Mouse (Mus musculus): ENCODE measurements around the gene Slc26a1. TPM values are rescaled to one million over a fixed set of nuclear protein-coding genes. Genes with fewer than 3 reads are reported as not detected.

Slc26a1 gene
- polyA plus RNA-seq, 1 experiment from 2014 or later, result 33.4 TPM

DNA sequence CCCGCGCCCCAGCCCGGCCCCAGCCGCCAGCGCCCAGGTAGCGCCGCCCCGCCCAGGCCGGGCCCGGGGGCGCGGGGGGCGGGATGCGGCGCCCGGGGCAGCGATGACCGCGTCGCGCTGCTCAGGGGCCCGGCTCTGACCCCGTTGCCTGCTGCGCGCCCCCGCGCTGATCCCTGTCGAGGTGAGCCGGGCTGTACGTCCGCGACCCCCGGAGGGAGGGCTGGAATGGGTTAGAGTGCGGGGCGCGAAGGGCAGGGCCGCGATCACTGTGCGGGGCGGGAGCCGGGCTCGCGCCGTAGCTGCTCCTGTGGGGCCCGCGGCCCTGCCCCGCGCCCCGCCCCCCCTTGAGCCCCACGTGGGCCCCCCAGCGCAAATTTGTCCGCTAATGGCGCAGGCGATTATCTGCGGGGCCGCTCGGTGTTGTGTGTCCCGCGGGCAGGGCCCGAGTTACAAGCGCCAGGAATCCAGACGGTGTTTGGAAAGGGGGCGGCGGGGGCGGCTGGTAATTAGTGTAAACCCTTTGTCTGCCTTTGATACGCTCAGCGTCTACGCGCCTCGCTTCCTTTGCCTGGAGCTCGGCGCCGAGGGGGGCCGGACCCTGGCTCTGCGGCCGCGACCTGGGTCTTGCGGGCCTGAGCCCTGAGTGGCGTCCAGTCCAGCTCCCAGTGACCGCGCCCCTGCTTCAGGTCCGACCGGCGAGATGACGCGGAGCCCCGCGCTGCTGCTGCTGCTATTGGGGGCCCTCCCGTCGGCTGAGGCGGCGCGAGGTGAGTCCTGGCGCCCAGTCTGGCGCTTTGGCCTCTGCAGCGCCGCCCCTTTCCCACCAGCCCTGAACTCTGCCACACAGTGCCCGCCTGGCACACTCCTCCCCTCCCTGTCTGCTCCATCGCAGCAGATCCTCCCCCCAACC lies 19.2 kb upstream of the Slc26a1 start:
- Histone ChIP-seq H3K4me2 (ENCODE audit: low read depth, low read length) (peak overlapping the region; percentile 100), H3K27ac (ENCODE audit: low read depth) (peak overlapping the region; percentile 39; the same call in 1 of the 2 replicates), H3K9me3 (ENCODE audit: low read length) (no peaks in the 10 kb centered on the region), H3K4me3 (ENCODE audit: low read depth, low read length) (peak overlapping the region; percentile 78), H3K36me3 (replicated peaks; ENCODE audit: insufficient read depth, low read length) (no peaks in the 10 kb centered on the region), H3K27me3 (ENCODE audit: insufficient read depth, low read length) (0 out of 2 replicates have a peak, but pooled peaks cover 3% of the 10 kb centered on the region), H3K4me1 (ENCODE audit: insufficient read depth) (peaks cover 19% of the 10 kb centered on the region), H3K9ac (replicated peaks) (peak overlapping the region; percentile 78)
- ATAC-seq (peak; percentile 48), DNase-seq (peak; percentile 50)
- no peak for TF ChIP-seq EP300 (IDR thresholded peaks at IDR 0.05; ENCODE audit: low read depth)
- under 1% methylated on average over 88 of the region's 99 CpGs for WGBS (ENCODE audit: insufficient replicate concordance)

DNA sequence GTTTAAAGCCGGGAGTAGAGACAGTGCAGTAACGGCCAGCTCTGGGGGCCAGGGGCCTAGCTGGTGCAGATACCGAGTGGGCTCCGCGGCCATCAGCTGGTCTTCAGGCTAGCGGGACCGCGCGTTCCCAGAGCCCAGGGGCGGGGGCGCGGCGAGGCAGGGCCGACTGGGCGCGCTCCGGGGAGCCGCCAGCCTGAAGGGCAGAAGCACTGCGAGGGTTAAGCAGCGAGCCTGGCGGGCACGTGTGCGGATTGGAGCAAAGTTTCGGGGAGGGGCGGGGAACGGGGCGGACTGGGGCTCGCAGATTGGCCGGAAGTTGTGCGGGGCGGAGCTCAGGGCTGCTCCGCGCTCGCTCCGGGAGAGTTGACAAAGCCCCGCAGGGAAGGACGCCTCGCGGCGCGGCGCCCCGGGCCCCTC lies 18.5 kb upstream of the Slc26a1 start:
- no peaks in the 10 kb centered on the region for H3K9me3 ChIP-seq (ENCODE audit: low read length)
- under 1% methylated on average over 29 of the region's 43 CpGs for WGBS (ENCODE audit: insufficient replicate concordance)
- peak overlapping the region; percentile 39; the same call in 1 of the 2 replicates for H3K27ac ChIP-seq (ENCODE audit: low read depth)
- no peaks in the 10 kb centered on the region for H3K36me3 ChIP-seq (replicated peaks; ENCODE audit: insufficient read depth, low read length)
- H3K9ac ChIP-seq (replicated peaks), result peak overlapping the region; percentile 78
- H3K4me1 ChIP-seq (ENCODE audit: insufficient read depth), result peaks cover 19% of the 10 kb centered on the region
- H3K27me3 ChIP-seq (ENCODE audit: insufficient read depth, low read length), result 0 out of 2 replicates have a peak, but pooled peaks cover 3% of the 10 kb centered on the region
- ATAC-seq (peak; percentile 96), DNase-seq (peak; percentile 95)
- TF ChIP-seq CTCF (IDR thresholded peaks at IDR 0.05; ENCODE audit: low read depth), result no peak
- TF ChIP-seq EP300 (IDR thresholded peaks at IDR 0.05; ENCODE audit: low read depth), result no peak
- H3K4me2 ChIP-seq (ENCODE audit: low read depth, low read length), result peak overlapping the region; percentile 100
- H3K4me3 ChIP-seq (ENCODE audit: low read depth, low read length), result peak overlapping the region; percentile 78

DNA sequence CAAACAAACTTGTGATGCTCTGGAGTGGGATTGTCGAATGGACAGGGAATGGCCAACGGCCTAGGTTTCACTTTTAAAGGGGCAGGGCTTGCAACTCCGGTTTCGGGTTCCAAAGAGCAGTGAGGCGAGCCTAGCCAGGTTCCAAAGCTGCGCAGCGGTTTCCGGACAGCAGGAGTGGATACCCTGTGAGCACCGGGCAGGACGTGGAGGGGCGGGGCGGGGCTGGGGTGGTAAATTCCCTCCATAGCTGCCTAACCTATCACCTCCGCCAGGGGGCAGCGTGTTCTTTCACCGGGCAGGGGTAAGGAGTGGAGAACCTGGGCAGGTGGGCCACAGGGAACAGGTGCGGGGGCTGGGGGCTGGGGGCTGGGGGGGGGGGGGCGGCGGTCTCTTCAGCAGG lies 16.9 kb upstream of the Slc26a1 start, which contains the start of gene Fgfrl1:
Gene Fgfrl1, plus strand, starts transcription at position 112 of the 400 bp plus-strand sequence.
- H3K36me3 ChIP-seq (replicated peaks; ENCODE audit: insufficient read depth, low read length), result no peaks in the 10 kb centered on the region
- peak; percentile 33 for ATAC-seq

DNA sequence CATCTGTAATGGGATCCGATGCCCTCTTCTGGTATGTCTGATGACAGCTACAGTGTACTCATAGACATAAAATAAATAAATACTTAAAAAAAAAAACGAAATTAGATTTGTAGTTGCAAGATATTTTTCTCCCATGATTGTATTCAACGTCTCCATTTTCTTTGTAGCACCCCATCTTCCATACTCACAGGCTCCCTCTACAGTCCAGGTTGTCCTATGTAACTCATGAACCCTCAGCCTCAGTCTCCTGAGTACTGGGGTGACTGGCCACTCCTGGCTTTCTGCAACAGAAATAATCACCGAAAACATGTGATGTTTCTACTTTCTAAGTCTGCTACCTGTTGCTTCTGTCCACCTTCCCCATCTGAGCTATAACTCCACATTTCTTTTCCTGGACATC lies 15.8 kb upstream of the Slc26a1 start:
- 66% methylated on average over 4 of the region's 4 CpGs for WGBS (ENCODE audit: insufficient replicate concordance)
- H3K27ac ChIP-seq (ENCODE audit: low read depth), result no peak overlapping the region
- peaks cover 19% of the 10 kb centered on the region for H3K4me1 ChIP-seq (ENCODE audit: insufficient read depth)
- H3K27me3 ChIP-seq (ENCODE audit: insufficient read depth, low read length), result 0 out of 2 replicates have a peak, but pooled peaks cover 3% of the 10 kb centered on the region
- H3K4me3 ChIP-seq (ENCODE audit: low read depth, low read length), result no peak overlapping the region
- ATAC-seq (no peak), DNase-seq (no peak)
- no peaks in the 10 kb centered on the region for H3K9me3 ChIP-seq (ENCODE audit: low read length)
- no peaks in the 10 kb centered on the region for H3K36me3 ChIP-seq (replicated peaks; ENCODE audit: insufficient read depth, low read length)
- no peak overlapping the region for H3K9ac ChIP-seq (replicated peaks)
- TF ChIP-seq EP300 (IDR thresholded peaks at IDR 0.05; ENCODE audit: low read depth) (no peak), CTCF (IDR thresholded peaks at IDR 0.05; ENCODE audit: low read depth) (peak; percentile 53)
- no peak overlapping the region for H3K4me2 ChIP-seq (ENCODE audit: low read depth, low read length)

More for the DNA sequence above, 16.9 kb upstream of the Slc26a1 start, which contains the start of gene Fgfrl1:
- Histone ChIP-seq H3K4me3 (ENCODE audit: low read depth, low read length) (peak within 1 kb of the TSS; percentile 78), H3K4me2 (ENCODE audit: low read depth, low read length) (peak within 1 kb of the TSS; percentile 100), H3K4me1 (ENCODE audit: insufficient read depth) (peaks cover 19% of the 10 kb centered on the region), H3K27ac (ENCODE audit: low read depth) (no peak within 1 kb of the TSS), H3K27me3 (ENCODE audit: insufficient read depth, low read length) (0 out of 2 replicates have a peak, but pooled peaks cover 3% of the 10 kb centered on the region), H3K9me3 (ENCODE audit: low read length) (no peaks in the 10 kb centered on the region), H3K9ac (replicated peaks) (peak within 1 kb of the TSS; percentile 46)
- no peak for TF ChIP-seq EP300 (IDR thresholded peaks at IDR 0.05; ENCODE audit: low read depth)
- peak; percentile 73 for TF ChIP-seq CTCF (IDR thresholded peaks at IDR 0.05; ENCODE audit: low read depth)
- peak; percentile 89 for DNase-seq
- 1% methylated on average over 16 of the region's 18 CpGs for WGBS (ENCODE audit: insufficient replicate concordance)

DNA sequence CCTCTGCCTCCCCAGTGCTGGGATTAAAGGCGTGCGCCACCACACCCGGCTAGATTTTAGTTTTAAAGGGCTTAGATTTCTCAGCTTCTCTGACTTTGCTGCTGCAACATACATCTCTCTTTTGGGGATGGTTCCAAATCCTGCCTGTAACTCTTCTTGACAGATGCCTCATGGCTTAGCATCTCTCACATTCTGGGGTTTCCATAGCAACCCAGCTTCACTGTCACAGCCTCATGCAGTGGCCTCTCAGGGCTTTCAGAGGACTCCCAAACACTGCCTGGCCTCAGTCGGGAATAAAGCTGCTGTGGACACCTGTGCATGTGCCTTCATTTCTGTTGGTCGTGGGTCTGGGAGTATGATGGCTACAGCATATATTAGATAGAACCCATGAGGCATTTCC lies 13.7 kb upstream of the Slc26a1 start:
- Histone ChIP-seq H3K4me1 (ENCODE audit: insufficient read depth) (peaks cover 12% of the 10 kb centered on the region), H3K4me2 (ENCODE audit: low read depth, low read length) (no peak overlapping the region), H3K27me3 (ENCODE audit: insufficient read depth, low read length) (0 out of 2 replicates have a peak, but pooled peaks cover 3% of the 10 kb centered on the region), H3K9me3 (ENCODE audit: low read length) (no peaks in the 10 kb centered on the region), H3K36me3 (replicated peaks; ENCODE audit: insufficient read depth, low read length) (no peaks in the 10 kb centered on the region), H3K27ac (ENCODE audit: low read depth) (no peak overlapping the region), H3K9ac (replicated peaks) (no peak overlapping the region), H3K4me3 (ENCODE audit: low read depth, low read length) (no peak overlapping the region)
- 79% methylated on average over 5 of the region's 5 CpGs for WGBS (ENCODE audit: insufficient replicate concordance)
- no peak for ATAC-seq
- DNase-seq, result no peak
- TF ChIP-seq EP300 (IDR thresholded peaks at IDR 0.05; ENCODE audit: low read depth), result no peak
- TF ChIP-seq CTCF (IDR thresholded peaks at IDR 0.05; ENCODE audit: low read depth), result no peak

DNA sequence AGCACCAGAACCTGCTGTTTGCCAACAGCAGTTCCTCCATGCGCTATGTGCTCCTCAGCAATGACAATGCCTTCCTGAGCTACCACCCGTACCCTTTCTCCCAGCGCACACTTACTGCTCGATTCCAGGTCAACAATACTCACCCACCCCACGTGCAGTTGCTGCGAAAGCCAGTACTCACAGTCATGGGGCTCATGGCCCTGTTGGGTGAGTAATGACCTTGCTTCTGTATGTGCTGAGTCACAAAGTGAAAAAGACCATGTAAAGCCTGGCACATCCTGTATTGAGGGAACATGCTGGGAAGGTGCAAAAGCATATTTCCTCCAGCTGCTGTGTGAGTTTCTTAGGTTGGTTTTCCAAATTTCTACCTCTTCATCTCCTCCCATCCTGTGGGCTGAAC lies 5.5 kb upstream of the Slc26a1 start:
- H3K36me3 ChIP-seq (replicated peaks; ENCODE audit: insufficient read depth, low read length), result no peaks in the 10 kb centered on the region; the same call in 1 of the 2 replicates
- H3K27me3 ChIP-seq (ENCODE audit: insufficient read depth, low read length), result no peaks in the 10 kb centered on the region
- H3K4me1 ChIP-seq (ENCODE audit: insufficient read depth), result peaks cover 22% of the 10 kb centered on the region
- WGBS (ENCODE audit: insufficient replicate concordance), result 87% methylated on average over 6 of the region's 6 CpGs
- H3K4me2 ChIP-seq (ENCODE audit: low read depth, low read length), result no peak overlapping the region
- no peak for DNase-seq
- H3K9me3 ChIP-seq (ENCODE audit: low read length), result no peaks in the 10 kb centered on the region
- no peak overlapping the region for H3K4me3 ChIP-seq (ENCODE audit: low read depth, low read length)
- no peak overlapping the region for H3K27ac ChIP-seq (ENCODE audit: low read depth)
- H3K9ac ChIP-seq (replicated peaks), result no peak overlapping the region
- TF ChIP-seq CTCF (IDR thresholded peaks at IDR 0.05; ENCODE audit: low read depth) (no peak), EP300 (IDR thresholded peaks at IDR 0.05; ENCODE audit: low read depth) (no peak)
- ATAC-seq, result no peak

Measured in liver, postnatal 0 days (tissue).